Mouse (Mus musculus): ENCODE results near the gene Tuba1a. TPM values are rescaled to one million over a fixed set of nuclear protein-coding genes. Genes with fewer than 3 reads are reported as not detected.
"Not testable (repeated sequence)": the region's sequence is repeated elsewhere in the genome, so short reads cannot be mapped to it uniquely, and the experiment has no call there.

Gene Tuba1a
- polyA plus RNA-seq, 1 experiment from 2014 or later: 1,060 TPM

DNA sequence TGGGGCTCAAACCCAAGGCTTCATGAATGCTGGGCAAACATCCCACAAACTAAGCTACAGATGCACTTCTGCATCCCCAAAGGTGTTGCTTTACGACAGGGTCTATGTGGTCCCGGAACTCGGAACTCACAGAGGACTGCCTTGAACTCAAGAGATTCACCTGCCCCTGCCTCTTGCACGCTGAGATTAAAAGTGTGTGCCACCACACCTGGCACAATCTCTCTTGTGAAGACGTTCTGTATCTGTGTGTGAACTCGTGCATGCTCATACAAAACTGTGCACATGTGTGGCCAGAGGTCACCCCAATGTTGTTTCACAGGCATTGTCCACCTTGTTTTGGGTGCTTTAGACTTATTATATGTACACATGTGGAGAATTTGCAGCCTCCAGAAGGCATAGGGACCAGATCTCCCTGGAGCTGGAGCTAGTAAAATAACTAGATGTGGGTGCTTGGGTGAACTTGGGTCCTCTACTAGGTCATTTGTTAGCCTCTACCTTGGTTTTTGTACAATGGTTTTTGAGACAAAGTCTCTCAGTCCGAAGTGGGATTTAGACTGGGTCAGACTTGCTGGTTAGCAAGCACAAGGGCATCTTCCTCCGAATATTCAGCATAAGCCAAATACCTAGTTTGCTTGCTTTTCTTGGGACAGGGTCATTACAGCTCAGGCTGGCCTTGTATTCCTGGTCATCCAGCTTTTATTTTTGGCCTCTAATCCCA is 23.3 kb downstream of the Tuba1a start:
- H3K9me3 ChIP-seq: no peaks in the 10 kb centered on the region

GRCm38 (mm10) chr15:98928598-98929240 is 24.8 kb downstream of the Tuba1a start:
- peak; percentile 50; the same call in 1 of the 2 replicates for ATAC-seq (ENCODE audit: borderline replicate concordance, extremely low read depth, low FRiP score, low TSS enrichment)
- Histone ChIP-seq H3K4me1 (peaks cover 17% of the 10 kb centered on the region), H3K27me3 (no peaks in the 10 kb centered on the region), H3K36me3 (peaks cover 13% of the 10 kb centered on the region), H3K4me2 (no peak overlapping the region), H3K9ac (no peak overlapping the region), H3K4me3 (no peak overlapping the region), H3K27ac (0 out of 2 replicates have a peak overlapping the region, but pooled peaks have one; percentile 18), H3K9me3 (no peaks in the 10 kb centered on the region)
- 13% methylated on average over 13 of the region's 13 CpGs for WGBS

More for the DNA sequence above, 23.3 kb downstream of the Tuba1a start:
- 39% methylated on average over 8 of the region's 8 CpGs for WGBS
- no peaks in the 10 kb centered on the region for H3K27me3 ChIP-seq
- no peak overlapping the region for H3K4me3 ChIP-seq
- H3K27ac ChIP-seq: peak overlapping the region; percentile 12; the same call in 1 of the 2 replicates
- H3K4me1 ChIP-seq: peaks cover 19% of the 10 kb centered on the region
- no peak for ATAC-seq (ENCODE audit: borderline replicate concordance, extremely low read depth, low FRiP score, low TSS enrichment)
- H3K4me2 ChIP-seq: no peak overlapping the region
- H3K36me3 ChIP-seq: peaks cover 13% of the 10 kb centered on the region
- no peak overlapping the region for H3K9ac ChIP-seq

DNA sequence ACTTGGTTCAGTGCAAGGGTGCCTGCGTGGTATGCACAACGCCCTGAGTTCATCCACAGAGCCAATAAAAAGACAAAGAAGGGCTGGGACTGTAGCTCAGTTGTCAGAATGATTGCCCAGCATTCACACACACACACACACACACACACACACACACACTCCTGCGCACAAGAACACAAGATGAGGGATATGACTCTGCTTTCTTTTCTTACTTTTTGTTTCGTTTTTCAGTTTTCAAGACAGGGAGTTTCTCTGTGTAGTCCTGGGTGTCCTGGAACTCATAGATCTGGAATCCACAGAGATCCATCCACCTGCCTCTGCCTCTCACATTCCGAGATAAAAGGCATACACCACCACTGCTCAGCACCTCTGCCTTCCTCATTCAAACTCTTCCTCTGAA is 25.9 kb downstream of the Tuba1a start:
- Histone ChIP-seq H3K9ac (no peak overlapping the region), H3K9me3 (no peaks in the 10 kb centered on the region), H3K27ac (no peak overlapping the region), H3K4me3 (no peak overlapping the region), H3K36me3 (peaks cover 13% of the 10 kb centered on the region), H3K4me1 (peaks cover 17% of the 10 kb centered on the region), H3K27me3 (no peaks in the 10 kb centered on the region), H3K4me2 (no peak overlapping the region)
- 81% methylated on average over 5 of the region's 5 CpGs for WGBS
- no peak for ATAC-seq (ENCODE audit: borderline replicate concordance, extremely low read depth, low FRiP score, low TSS enrichment)

- H3K27me3 ChIP-seq: no peaks in the 10 kb centered on the region
- no peaks in the 10 kb centered on the region for H3K36me3 ChIP-seq
- H3K27ac ChIP-seq: no peak overlapping the region
- H3K9me3 ChIP-seq: no peaks in the 10 kb centered on the region
- H3K9ac ChIP-seq: no peak overlapping the region
- peaks cover 7% of the 10 kb centered on the region for H3K4me1 ChIP-seq
- H3K4me3 ChIP-seq: no peak overlapping the region
- no peak overlapping the region for H3K4me2 ChIP-seq
- ATAC-seq (ENCODE audit: borderline replicate concordance, extremely low read depth, low FRiP score, low TSS enrichment): no peak
- 46% methylated on average over 3 of the region's 3 CpGs for WGBS
These were observed 28.8 kb downstream of the Tuba1a start for GRCm38 (mm10) chr15:98924682-98925081.

DNA sequence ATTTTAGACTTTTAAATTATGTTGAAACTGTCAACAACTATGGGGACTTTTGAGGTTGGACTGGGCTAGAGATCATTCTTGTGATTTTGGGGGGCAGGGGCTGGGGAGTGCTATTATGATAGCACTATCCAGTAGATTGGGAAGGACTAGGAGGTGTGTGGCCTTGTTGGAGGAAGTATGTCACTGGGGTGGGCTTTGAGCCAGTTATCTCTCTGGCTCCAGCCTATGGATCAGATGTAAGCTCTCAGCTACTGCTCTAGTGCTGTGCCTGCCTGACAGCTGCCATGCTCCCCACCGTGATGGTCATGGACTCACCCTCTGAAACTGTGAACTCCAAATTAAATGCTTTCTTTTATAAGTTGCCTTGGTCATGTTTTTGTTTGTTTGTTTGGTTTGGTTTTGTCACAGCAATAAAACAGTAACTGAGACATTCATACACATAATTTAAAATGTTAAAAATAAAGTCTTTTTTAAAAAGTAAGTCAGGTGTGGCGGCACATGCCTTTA is 30.4 kb downstream of the Tuba1a start:
- Histone ChIP-seq H3K27ac (no peak overlapping the region), H3K27me3 (no peaks in the 10 kb centered on the region), H3K36me3 (no peaks in the 10 kb centered on the region), H3K9ac (no peak overlapping the region), H3K4me2 (no peak overlapping the region), H3K9me3 (no peaks in the 10 kb centered on the region), H3K4me1 (peaks cover 7% of the 10 kb centered on the region; the same call in 1 of the 2 replicates), H3K4me3 (no peak overlapping the region)
- no peak for ATAC-seq (ENCODE audit: borderline replicate concordance, extremely low read depth, low FRiP score, low TSS enrichment)
- WGBS: 71% methylated on average over 2 of the region's 2 CpGs

DNA sequence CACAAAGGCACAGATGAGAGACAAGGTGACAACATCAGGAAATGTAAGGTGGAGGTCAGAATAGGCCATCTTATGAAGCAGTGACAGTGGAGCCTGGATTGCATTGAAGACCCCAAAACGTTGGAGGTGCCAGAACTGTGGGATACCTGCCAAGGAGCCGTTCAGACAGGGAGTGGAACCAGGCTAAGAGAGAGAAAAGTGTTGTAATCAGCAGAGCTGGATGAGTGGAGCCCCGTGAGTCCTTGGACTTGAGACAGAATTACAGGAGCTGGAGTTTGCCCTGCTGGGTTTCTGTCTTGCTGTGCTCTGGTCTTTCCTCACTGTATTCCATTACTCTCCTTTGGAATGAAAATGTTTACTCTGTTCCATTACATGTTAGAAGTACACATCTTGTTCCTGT is 30.9 kb downstream of the Tuba1a start:
- Histone ChIP-seq H3K27me3 (no peaks in the 10 kb centered on the region), H3K4me1 (peaks cover 7% of the 10 kb centered on the region; the same call in 1 of the 2 replicates), H3K9ac (no peak overlapping the region), H3K4me3 (no peak overlapping the region), H3K4me2 (no peak overlapping the region), H3K27ac (no peak overlapping the region), H3K9me3 (no peaks in the 10 kb centered on the region), H3K36me3 (no peaks in the 10 kb centered on the region)
- WGBS: 40% methylated on average over 3 of the region's 3 CpGs
- no peak for ATAC-seq (ENCODE audit: borderline replicate concordance, extremely low read depth, low FRiP score, low TSS enrichment)

DNA sequence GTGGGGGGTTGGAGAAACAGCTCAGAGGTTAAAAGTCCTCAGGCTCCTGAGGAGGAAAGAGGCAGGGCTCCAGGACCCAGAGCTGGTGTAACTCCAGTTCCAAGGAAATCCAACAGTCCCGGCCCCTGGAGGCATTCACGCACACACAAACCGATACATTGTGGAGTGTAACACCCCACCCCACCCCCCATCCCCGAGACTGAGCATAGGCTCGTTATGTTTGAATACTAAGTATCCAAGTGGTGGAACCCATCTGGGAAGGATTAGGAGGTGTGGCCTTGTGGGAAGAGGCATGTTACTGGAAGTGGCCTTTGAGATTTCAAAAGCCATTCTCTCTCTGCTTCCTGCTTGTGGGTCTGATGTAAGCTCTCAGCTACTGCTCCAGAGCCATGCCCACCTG is 32.0 kb downstream of the Tuba1a start:
- WGBS: 90% methylated on average over 5 of the region's 5 CpGs
- no peak overlapping the region for H3K27ac ChIP-seq
- H3K9me3 ChIP-seq: no peaks in the 10 kb centered on the region
- H3K9ac ChIP-seq: no peak overlapping the region
- peaks cover 10% of the 10 kb centered on the region for H3K4me1 ChIP-seq
- no peak overlapping the region for H3K4me3 ChIP-seq
- H3K4me2 ChIP-seq: no peak overlapping the region
- no peaks in the 10 kb centered on the region for H3K27me3 ChIP-seq
- H3K36me3 ChIP-seq: no peaks in the 10 kb centered on the region
- ATAC-seq (ENCODE audit: borderline replicate concordance, extremely low read depth, low FRiP score, low TSS enrichment): no peak

DNA sequence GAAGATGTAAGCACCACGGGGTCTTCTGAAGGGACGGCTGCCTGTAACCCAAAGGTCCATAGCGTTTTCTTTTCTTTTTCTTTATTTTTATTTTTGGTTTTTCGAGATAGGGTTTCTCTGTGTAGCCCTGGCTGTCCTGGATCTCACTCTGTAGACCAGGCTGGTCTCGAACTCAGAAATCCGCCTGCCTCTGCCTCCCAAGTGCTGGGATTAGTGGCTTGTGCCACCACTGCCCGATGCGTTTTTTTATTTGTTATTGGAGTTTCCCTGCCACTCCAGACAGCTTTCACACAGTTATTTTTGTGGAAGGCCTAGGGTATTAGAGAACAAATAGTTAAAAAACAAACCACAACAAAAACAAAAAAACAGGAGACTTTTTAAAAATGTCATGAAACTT is 35.0 kb downstream of the Tuba1a start:
- H3K36me3 ChIP-seq; H3K9me3 ChIP-seq; ATAC-seq (ENCODE audit: borderline replicate concordance, extremely low read depth, low FRiP score, low TSS enrichment); H3K27me3 ChIP-seq: not testable (repeated sequence)
- Histone ChIP-seq H3K9ac (peak overlapping the region; percentile 50), H3K27ac (peak overlapping the region; percentile 80), H3K4me3 (peak overlapping the region; percentile 87), H3K4me1 (peaks cover 17% of the 10 kb centered on the region), H3K4me2 (peak overlapping the region; percentile 70)
- WGBS: 23% methylated on average over 8 of the region's 8 CpGs

GRCm38 (mm10) chr15:98917538-98918498 is 35.7 kb downstream of the Tuba1a start, which contains the start of gene Lmbr1l:
Gene Lmbr1l (minus strand): TSS chr15:98918231.
- H3K36me3 ChIP-seq: 0 out of 2 replicates have a peak, but pooled peaks cover under 1% of the 10 kb centered on the region
- no peaks in the 10 kb centered on the region for H3K27me3 ChIP-seq
- peak within 1 kb of the TSS; percentile 97 for H3K27ac ChIP-seq
- no peaks in the 10 kb centered on the region for H3K9me3 ChIP-seq
- H3K4me1 ChIP-seq: peaks cover 17% of the 10 kb centered on the region
- peak; percentile 98 for ATAC-seq (ENCODE audit: borderline replicate concordance, extremely low read depth, low FRiP score, low TSS enrichment)
- peak within 1 kb of the TSS; percentile 70 for H3K4me2 ChIP-seq
- H3K4me3 ChIP-seq: peak within 1 kb of the TSS; percentile 87
- H3K9ac ChIP-seq: peak within 1 kb of the TSS; percentile 72
- WGBS: under 1% methylated on average over 82 of the region's 82 CpGs

GRCm38 (mm10) chr15:98917091-98917490 is 36.4 kb downstream of the Tuba1a start:
- Histone ChIP-seq H3K4me2 (peak overlapping the region; percentile 70), H3K9ac (peak overlapping the region; percentile 72), H3K4me3 (peak overlapping the region; percentile 87), H3K36me3 (peaks cover 7% of the 10 kb centered on the region; the same call in 1 of the 2 replicates), H3K27ac (peak overlapping the region; percentile 97), H3K27me3 (no peaks in the 10 kb centered on the region), H3K9me3 (no peaks in the 10 kb centered on the region), H3K4me1 (peaks cover 17% of the 10 kb centered on the region)
- ATAC-seq (ENCODE audit: borderline replicate concordance, extremely low read depth, low FRiP score, low TSS enrichment): no peak
- under 1% methylated on average over 14 of the region's 14 CpGs for WGBS

DNA sequence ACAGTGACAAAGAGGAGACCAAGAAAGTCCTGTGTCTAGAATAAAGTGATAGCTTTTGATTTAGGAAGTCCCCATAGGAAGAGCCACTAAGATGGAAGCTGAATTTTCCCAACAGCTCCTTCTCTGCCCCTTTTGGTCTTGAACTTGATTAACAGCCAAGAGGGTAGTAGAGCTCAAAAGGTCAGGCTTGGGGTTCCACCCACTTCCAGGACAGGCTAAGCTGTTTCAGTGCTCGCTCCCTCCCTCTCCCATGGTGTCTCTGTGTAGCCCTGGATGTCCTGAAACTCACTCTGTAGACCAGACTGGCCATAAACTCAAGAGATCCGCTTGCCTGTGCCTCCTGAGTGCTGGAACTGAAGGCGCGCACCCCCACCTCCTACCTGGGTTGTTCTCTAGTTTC is 37.5 kb downstream of the Tuba1a start:
- Histone ChIP-seq H3K4me1 (peaks cover 17% of the 10 kb centered on the region), H3K36me3 (peaks cover 16% of the 10 kb centered on the region), H3K4me3 (no peak overlapping the region), H3K27me3 (no peaks in the 10 kb centered on the region), H3K4me2 (peak overlapping the region; percentile 70), H3K9me3 (no peaks in the 10 kb centered on the region), H3K9ac (0 out of 2 replicates have a peak overlapping the region, but pooled peaks have one; percentile 72), H3K27ac (no peak overlapping the region)
- 85% methylated on average over 4 of the region's 4 CpGs for WGBS
- no peak for ATAC-seq (ENCODE audit: borderline replicate concordance, extremely low read depth, low FRiP score, low TSS enrichment)

All from lung, embryonic 15.5 days (tissue).